Mouse (Mus musculus) thymus, postnatal 25 days (tissue): Measurements from ENCODE around the gene Parp6.
A peak's percentile ranks its signal among the peaks of the same experiment; 100 is the strongest.

Experiments
- DNase-seq: peaks from one replicate; pipeline ENCODE4 v3.0.0; 2022

The Parp6 gene

DNA sequence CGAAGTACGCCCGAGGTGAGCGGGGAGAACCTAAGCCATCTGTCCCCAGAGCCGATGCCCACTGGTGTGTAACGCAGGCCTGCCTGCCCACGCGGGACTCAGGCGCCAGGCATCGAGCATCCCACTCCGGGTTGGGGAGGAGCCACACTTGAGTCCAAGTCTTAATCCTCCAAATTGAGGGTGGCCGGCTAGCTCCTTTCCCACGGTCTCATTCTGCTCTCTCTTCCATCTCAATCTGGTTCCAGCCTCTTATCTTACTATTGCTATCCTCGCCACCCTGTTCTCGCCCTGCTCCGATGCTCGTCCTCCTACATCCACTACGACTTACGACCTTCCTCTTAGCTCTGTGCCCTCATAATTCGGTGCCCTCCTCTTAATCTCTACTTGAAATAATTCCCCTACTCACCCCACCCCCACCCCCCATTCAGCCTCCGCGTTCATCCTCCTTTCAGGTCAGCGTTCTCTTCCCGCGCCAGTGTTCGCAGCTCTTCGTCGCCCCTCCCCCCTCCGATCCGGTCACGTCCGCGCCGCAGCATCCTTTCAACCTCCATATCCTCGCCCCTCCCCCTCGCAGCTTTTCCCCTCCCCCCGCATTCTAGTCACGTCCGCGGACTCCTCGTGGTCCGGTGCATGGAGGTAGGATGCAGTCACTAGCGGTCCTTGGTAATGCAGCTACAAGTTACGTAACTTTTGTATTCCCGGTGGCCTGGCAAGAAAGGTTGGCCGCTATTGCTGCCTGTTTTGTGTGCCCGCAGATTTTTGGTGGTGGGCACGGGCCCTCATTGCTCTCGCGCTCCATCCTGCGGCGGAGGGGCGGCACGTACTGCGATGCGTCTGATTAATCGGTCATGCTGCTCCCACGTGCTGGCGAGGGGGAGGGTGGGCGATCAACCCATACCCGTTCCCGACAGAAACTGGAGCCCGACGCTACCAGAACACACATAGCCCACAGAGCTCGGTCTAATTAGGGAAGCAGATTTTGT lies 39.8 kb downstream of the Parp6 start:
- peak; percentile 81 for DNase-seq

DNA sequence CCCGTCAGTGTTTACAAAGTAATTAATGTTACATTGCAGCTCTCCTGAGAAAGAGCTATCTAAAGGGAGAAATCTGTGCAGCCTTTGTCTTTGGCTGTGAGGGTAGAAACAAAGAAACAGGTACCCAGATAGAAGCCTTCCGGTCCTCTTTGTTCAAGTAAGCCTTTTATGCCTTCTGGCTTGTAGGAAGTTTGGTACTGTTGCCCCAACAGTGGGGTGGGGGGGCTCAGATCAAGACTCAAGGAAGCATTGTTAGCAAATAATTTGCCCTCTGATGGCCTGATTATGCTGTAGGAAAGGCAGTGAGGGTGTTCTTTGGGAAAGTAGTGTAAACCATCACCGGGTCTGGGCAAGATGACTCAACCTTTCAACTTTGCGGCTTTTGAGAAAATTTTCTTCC lies 41.1 kb downstream of the Parp6 start:
- peak; percentile 15 for DNase-seq

DNA sequence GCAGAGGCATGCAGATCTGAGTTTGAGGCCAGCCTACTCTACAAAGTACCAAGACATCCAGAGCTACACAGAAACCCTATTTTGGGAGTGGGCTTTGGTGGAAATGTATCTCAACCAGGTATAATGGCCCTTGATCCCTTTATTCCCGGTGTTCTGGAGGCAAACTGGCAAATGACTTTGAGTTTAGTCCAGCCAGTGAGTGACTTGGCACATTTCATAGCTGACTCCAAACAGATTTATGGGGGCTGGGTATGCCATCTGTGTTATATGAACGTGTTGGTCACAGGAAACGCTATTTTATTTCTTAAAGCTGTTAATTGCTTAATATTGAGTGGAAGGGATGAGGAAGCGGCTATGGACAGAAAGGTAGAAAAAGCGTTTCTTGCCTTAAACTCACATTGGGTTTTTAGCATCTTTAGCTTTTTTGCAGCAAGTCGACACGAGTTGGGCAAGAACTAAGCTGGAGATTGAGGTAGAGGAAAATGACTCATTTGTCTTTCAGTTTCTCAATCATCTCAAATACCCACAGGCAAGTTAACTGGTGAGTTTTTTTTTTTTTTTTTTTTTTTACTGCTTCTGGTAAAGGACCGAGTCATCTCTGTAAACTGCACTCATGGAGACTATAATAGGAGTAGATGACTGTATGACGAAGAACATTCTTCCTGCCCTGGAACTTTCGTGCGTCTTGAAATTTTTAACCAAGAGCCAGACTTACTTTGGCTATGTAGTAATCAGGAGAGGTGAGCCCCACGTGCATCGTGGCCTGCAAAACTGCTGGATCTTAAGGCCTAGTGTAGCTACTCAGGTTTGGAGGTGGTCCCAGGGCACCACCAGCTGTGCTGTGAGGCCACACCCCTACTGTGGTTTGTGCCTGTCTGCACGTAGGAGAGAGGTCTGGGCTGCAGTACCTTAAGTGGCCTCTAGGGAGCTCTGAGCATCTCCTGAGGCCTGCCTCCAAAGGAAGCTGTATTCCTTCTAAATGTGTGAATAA lies 42.2 kb downstream of the Parp6 start:
- DNase-seq, result peak; percentile 89

DNA sequence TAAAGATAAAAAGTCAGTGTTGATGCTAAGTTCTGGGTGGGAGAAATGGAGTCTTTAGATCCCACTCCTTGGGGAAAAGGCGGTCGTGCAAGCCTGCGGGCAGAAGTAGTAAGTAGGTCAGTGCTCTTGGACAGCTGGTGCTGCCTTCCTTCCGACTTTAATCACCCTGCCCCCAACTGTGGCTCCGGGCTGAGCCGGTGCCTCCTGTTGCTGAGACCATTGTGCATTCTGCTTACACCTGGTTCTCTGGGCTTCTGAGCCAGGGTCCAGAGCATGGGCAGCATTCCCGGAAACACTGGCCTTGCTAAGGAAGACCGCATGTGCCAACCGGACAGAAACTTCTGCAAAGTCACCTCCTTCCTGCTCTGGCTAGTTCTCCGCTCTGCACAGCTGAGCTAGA lies 43.3 kb downstream of the Parp6 start:
- DNase-seq, result no peak

DNA sequence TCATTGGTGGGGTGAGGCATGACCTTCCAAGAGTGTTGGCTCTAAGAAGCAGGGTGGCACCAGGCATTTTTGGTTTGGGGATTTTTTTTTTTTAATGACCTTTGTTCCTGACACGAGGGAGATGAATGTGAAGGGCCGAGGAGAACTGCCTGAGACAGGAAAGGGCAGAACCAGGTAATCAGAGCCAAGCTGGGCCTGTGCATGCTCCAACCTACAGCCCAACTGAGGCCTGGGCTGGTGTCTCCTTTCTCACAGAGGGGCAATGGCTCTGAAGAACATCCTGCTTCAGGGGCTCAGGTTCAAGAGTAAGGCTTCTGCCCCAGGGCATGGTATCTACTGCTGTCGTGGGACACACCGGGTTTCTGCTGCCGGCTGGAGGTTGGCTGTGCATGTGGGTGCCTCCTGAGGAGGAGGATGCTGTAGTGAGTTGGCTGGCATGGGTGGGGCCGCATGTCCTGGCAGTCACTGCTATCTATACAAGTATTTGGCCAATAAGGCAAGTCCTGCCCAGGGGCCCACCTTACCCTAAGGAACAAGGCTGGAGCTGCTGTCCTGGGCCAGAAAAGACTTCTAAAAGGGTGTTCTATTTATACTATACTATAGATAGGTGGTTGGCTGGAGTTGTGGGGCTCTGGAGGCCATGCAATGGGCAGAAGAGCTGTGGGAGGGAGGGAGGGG lies 44.4 kb downstream of the Parp6 start:
- DNase-seq, result no peak

- DNase-seq, result no peak
Observed at GRCm38 (mm10) chr9:59663226-59663625, 46.1 kb downstream of the Parp6 start.

GRCm38 (mm10) chr9:59663957-59664356 lies 46.9 kb downstream of the Parp6 start:
- no peak for DNase-seq

- DNase-seq, result no peak
Observed at GRCm38 (mm10) chr9:59664664-59665256, 47.7 kb downstream of the Parp6 start.

DNA sequence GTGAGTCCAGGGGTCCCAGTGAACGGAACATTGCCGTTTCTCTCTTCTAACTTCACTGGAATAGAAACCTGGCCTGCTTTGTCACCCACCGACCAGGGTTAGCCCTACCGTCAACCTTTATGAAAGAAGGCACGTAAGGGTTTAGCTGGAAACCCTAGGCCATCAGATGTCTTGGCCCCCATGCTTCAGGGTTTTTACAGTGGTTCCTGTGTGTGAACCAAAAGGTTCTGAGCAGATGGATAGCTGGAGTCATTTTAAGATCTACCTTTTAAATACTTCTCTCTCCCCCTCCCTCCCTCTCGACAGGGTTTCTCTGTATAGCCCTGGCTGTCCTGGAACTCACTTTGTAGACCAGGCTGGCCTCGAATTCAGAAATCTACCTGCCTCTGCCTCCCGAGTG lies 48.9 kb downstream of the Parp6 start:
- no peak for DNase-seq

DNA sequence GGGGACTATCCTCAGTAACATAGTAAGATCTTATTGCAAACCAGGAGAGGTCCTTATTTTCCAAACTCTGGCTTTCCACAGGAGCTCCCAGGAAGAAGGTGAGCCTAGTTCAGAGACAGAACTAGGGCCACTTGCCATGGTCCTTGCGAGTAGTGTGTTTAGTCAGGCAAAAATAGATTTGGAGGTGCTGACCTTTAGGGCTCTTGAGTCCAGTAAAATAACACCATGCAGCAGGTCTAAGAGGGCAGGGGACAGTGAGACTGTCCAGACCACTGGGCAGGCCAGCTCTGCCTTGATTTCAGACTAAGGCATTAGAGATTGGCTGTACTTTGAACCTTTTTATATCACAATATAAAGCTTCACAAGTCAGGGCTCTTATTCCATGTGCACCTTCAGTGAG lies 49.7 kb downstream of the Parp6 start:
- DNase-seq, result no peak

DNA sequence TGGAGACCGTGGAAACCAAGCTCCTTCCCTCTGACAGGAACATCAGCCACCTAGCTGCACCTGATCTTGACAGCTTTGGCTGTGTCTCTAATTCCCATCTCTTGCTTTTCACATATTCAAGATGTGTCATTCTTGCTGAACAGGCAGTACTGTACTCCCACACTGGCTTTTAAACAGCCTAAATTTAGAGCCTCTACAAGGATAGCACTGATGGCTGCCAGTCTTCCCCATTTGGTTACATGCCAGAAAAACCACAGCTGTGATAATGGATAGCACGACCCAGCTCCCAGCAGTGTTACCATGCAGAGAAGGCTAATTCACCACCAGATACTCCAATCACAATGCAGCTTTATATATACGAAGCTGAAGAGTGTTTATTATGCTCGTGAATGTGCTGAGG lies 50.2 kb downstream of the Parp6 start:
- no peak for DNase-seq

GRCm38 (mm10) chr9:59667904-59668303 lies 50.8 kb downstream of the Parp6 start:
- DNase-seq, result no peak

DNA sequence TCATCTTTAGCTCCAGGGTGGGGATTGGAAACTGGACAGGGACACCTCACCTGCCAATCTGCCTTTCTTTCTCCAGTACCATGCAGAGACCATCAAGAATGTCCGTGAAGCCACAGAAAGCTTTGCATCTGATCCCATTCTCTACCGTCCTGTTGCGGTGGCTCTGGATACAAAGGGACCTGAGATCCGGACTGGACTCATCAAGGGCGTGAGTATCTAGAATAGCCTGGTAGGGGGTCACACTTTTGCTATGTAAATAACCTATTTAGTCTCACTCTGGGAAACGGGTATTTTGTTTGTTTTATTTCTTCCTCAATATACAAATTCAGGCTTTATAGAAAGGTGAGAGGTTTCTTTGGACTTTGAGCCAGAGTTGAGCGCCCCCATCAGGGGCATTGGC lies 51.4 kb downstream of the Parp6 start:
- no peak for DNase-seq

DNA sequence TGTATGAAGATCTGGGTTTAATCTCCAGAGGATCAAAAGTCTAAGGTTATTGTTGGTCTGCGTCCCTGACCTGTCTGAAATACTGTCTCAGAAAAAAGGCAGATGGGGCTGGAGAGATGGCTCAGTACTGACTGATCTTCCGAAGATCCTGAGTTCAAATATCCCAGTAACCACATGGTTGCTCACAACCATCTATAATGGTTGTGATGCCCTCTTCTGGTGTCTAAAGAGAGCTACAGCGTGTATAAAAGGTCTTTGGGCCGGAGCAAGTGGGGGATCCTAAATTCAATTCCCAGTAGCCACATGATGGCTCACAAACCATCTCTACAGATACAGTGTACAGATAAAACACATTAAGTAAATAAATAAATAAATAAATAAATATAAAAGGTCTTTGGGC lies 52.1 kb downstream of the Parp6 start:
- DNase-seq, result no peak

- no peak for DNase-seq
Observed at GRCm38 (mm10) chr9:59672195-59672894, 55.3 kb downstream of the Parp6 start.

GRCm38 (mm10) chr9:59673427-59673826 lies 56.3 kb downstream of the Parp6 start:
- DNase-seq, result no peak

DNA sequence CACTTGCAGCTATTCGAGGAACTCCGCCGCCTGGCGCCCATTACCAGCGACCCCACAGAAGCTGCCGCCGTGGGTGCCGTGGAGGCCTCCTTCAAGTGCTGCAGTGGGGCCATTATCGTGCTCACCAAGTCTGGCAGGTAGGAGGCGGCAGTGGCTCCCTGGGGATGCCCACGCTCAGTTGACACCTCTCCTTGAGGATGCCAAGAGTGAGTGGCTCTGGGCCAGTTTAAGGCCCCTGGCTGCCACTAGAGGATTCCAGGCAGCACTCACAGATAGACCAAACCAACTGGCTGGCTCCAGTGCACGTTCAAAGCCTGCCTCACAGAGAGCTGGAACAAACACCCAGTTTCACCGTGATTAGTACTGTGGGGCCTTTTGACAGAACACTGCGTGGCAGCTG lies 58.5 kb downstream of the Parp6 start:
- no peak for DNase-seq

DNA sequence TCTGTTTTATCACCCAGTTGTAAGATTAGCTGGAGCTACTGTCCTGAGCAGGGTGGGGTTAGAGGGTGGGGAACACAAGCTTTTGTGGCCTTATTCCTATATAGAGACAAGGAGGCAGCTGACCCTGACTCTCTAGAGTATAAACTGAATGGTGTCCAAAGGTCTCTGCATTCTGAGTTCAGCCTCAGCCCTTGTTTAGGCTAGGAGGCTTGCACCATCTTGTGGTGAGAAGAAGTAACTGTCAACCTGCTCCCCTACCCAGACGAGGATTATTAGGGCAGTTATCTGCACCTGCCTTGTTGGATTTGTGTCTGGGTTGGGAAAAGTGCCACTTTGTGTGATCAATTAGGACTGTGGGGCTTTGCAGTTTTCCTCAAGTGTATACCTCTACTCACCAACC lies 61.2 kb downstream of the Parp6 start:
- no peak for DNase-seq

DNA sequence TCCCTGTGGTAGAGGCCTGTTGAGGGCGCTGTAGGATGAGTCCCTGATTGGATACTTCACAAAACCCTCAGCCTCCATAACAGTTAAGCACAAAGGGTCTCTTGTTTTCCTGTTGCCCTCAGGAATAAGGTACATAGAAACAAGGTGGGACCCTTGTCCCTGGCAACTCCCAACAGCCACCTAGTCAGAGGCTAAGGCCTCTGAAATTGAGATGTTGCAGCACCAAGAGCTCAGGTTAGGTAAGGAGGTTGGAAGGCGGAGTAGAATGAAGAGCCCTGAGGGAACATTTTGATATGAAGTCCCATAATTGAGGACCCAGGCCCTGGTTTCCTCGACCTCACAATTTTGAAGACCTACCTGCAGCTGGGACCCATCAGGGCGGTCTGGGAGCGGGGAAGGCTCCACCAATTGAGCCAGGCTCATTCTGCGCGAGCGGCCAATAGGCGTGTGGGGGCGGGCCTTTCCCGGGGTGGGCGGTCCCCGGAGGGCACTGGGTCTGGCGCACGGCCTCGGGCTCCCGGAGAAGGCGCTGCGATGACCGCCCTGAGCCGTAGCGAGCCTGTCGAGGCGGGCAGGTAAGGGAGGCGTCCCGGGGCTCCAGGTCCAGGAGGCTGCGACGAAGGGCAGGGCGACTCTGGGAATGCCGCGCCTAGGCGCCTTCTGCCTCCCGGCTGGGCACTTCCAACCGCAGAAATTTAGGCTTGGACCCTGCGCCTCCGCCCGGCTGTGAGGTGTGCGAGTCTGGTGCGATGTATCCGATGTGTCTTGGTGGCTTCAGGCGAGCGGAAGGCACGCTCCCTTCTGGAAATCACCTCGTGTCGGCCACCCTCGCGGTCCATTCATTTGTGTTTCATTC lies 62.8 kb downstream of the Parp6 start, which contains the start of gene Gramd2:
Gene Gramd2 (plus strand): TSS at position 467 of the 856 bp plus-strand sequence.
- peak; percentile 53 for DNase-seq

- no peak for DNase-seq
Observed at GRCm38 (mm10) chr9:59680534-59680875, 63.4 kb downstream of the Parp6 start.

- no peak for DNase-seq
Observed at GRCm38 (mm10) chr9:59684020-59684419, 66.9 kb downstream of the Parp6 start.
